Mouse (Mus musculus) testis, adult 2 months (tissue): ENCODE data around the gene Pacsin1.
A peak's percentile ranks its signal among the peaks of the same experiment; 100 is the strongest.

Experiments
- CTCF ChIP-seq: fragments of 200-500 bp; IDR thresholded peaks from 2 replicates; pipeline ENCODE4 v1.5.1; 2012; ENCODE audit warnings: low read depth, mild to moderate bottlenecking, inconsistent platforms, low read length, moderate library complexity; ENCODE audit not compliant: control insufficient read depth, insufficient read depth, insufficient replicate concordance
- POLR2A ChIP-seq: fragments of 200-500 bp; IDR thresholded peaks from 2 replicates; pipeline ENCODE4 v1.6.1; 2012; ENCODE audit warnings: low read depth, mild to moderate bottlenecking, inconsistent platforms, low read length, moderate library complexity; ENCODE audit not compliant: control insufficient read depth

- TF ChIP-seq CTCF: no peak
- TF ChIP-seq POLR2A: 0 out of 2 replicates have a peak, but pooled peaks have one; percentile 24
Observed at GRCm38 (mm10) chr17:27751314-27752202, 96.2 kb downstream of the Pacsin1 start.
